Mouse (Mus musculus) limb, embryonic 11.5 days (tissue): ENCODE results near the gene Klf13. TPM values are rescaled to one million over a fixed set of nuclear protein-coding genes. Genes with fewer than 3 reads are reported as not detected.

Experiments
- ATAC-seq: fragments of 200-750 bp; cut with Nextera tagmentation; 2 replicates; pipeline ENCODE4 v1.8.0; 2017; ENCODE audit warnings: low read depth; ENCODE audit not compliant: insufficient number of reproducible peaks, low FRiP score, low TSS enrichment
- DNase-seq: peaks from one replicate; pipeline ENCODE4 v3.0.0-alpha.2; 2015; ENCODE audit warnings: low spot score
- H3K27ac ChIP-seq: fragments of 300-500 bp; sonication (generic); replicated peaks from 2 replicates; pipeline ENCODE4 v1.5.1; 2014; ENCODE audit warnings: low read depth, mild to moderate bottlenecking, low read length
- H3K27me3 ChIP-seq: fragments of 300-500 bp; sonication (generic); 2 replicates; pipeline ENCODE4 v1.6.1; 2014; ENCODE audit warnings: mild to moderate bottlenecking, low read length, mixed read lengths; ENCODE audit not compliant: control insufficient read depth, insufficient read depth
- H3K36me3 ChIP-seq: fragments of 300-500 bp; sonication (generic); 2 replicates; pipeline ENCODE4 v1.6.1; 2014; ENCODE audit warnings: mild to moderate bottlenecking, low read length, moderate library complexity, mixed read lengths; ENCODE audit not compliant: control insufficient read depth, insufficient read depth
- H3K4me1 ChIP-seq: fragments of 300-500 bp; sonication (generic); 2 replicates; pipeline ENCODE4 v1.6.1; 2014; ENCODE audit warnings: low read length, mixed read lengths; ENCODE audit not compliant: control insufficient read depth, insufficient read depth
- H3K4me2 ChIP-seq: fragments of 300-500 bp; sonication (generic); 2 replicates; pipeline ENCODE4 v1.6.1; 2014; ENCODE audit warnings: low read depth, mild to moderate bottlenecking, moderate library complexity; ENCODE audit not compliant: severe bottlenecking
- H3K4me3 ChIP-seq: fragments of 300-500 bp; sonication (generic); 2 replicates; pipeline ENCODE4 v1.5.1; 2014; ENCODE audit warnings: low read depth, low read length
- H3K9ac ChIP-seq: fragments of 300-500 bp; sonication (generic); 2 replicates; pipeline ENCODE4 v1.6.1; 2014; ENCODE audit warnings: mild to moderate bottlenecking, low read length
- H3K9me3 ChIP-seq: fragments of 300-500 bp; sonication (generic); 2 replicates; pipeline ENCODE4 v1.6.1; 2016; ENCODE audit warnings: low read length; ENCODE audit not compliant: control insufficient read depth
- WGBS: fragments of 180-500 bp; shearing (Covaris S2); extraction: QIAGEN DNeasy Blood & Tissue Kit; methylation state at CpG from one replicate; pipeline ENCODE4 v1.1.7; 2014; 5-methylcytosine and 5-hydroxymethylcytosine counted together
- polyA plus RNA-seq: library from polyadenylated mRNA; unstranded; fragments of >200 nt; fragmentation: Nextera tagmentation; extraction: Ambion mirVana; gene quantifications from 2 replicates; pipeline ENCODE4 v1.2.1, GENCODE M21; 2014

Gene Klf13
- polyA plus RNA-seq, 1 experiment from 2014 or later, result 18.8 TPM

- ATAC-seq, result no peak
- 89% methylated on average over 2 of the region's 2 CpGs for WGBS
- Histone ChIP-seq H3K27me3 (no peaks in the 10 kb centered on the region), H3K36me3 (no peaks in the 10 kb centered on the region), H3K9ac (no peak overlapping the region), H3K4me3 (no peak overlapping the region), H3K4me2 (no peak overlapping the region), H3K27ac (no peak overlapping the region), H3K9me3 (no peaks in the 10 kb centered on the region), H3K4me1 (no peaks in the 10 kb centered on the region)
- DNase-seq, result no peak
Observed at GRCm38 (mm10) chr7:63955440-63955839, 16.7 kb upstream of the Klf13 start.

GRCm38 (mm10) chr7:63952077-63952898, 13.6 kb upstream of the Klf13 start:
- H3K27me3 ChIP-seq, result no peaks in the 10 kb centered on the region
- 65% methylated on average over 7 of the region's 7 CpGs for WGBS
- H3K9me3 ChIP-seq, result no peaks in the 10 kb centered on the region
- H3K4me1 ChIP-seq, result no peaks in the 10 kb centered on the region
- no peaks in the 10 kb centered on the region for H3K36me3 ChIP-seq
- no peak overlapping the region for H3K27ac ChIP-seq
- no peak overlapping the region for H3K4me2 ChIP-seq
- no peak overlapping the region for H3K4me3 ChIP-seq
- no peak for ATAC-seq
- no peak overlapping the region for H3K9ac ChIP-seq
- no peak for DNase-seq

GRCm38 (mm10) chr7:63950931-63951607, 12.4 kb upstream of the Klf13 start:
- 69% methylated on average over 10 of the region's 10 CpGs for WGBS
- Histone ChIP-seq H3K9ac (no peak overlapping the region), H3K4me1 (no peaks in the 10 kb centered on the region), H3K4me3 (no peak overlapping the region), H3K4me2 (no peak overlapping the region), H3K9me3 (no peaks in the 10 kb centered on the region), H3K36me3 (no peaks in the 10 kb centered on the region), H3K27me3 (no peaks in the 10 kb centered on the region), H3K27ac (no peak overlapping the region)
- DNase-seq, result no peak
- ATAC-seq, result no peak

- Histone ChIP-seq H3K9ac (no peak overlapping the region), H3K9me3 (no peaks in the 10 kb centered on the region), H3K4me2 (no peak overlapping the region), H3K4me1 (no peaks in the 10 kb centered on the region), H3K36me3 (no peaks in the 10 kb centered on the region), H3K4me3 (no peak overlapping the region), H3K27ac (no peak overlapping the region), H3K27me3 (no peaks in the 10 kb centered on the region)
- WGBS, result 43% methylated on average over 3 of the region's 3 CpGs
- ATAC-seq (no peak), DNase-seq (no peak)
Observed at GRCm38 (mm10) chr7:63949176-63949575, 10.5 kb upstream of the Klf13 start.

- DNase-seq (no peak), ATAC-seq (no peak)
- H3K4me2 ChIP-seq, result no peak overlapping the region
- no peaks in the 10 kb centered on the region for H3K36me3 ChIP-seq
- no peaks in the 10 kb centered on the region for H3K4me1 ChIP-seq
- no peaks in the 10 kb centered on the region for H3K27me3 ChIP-seq
- 67% methylated on average over 11 of the region's 11 CpGs for WGBS
- no peaks in the 10 kb centered on the region for H3K9me3 ChIP-seq
- H3K4me3 ChIP-seq, result no peak overlapping the region
- H3K9ac ChIP-seq, result no peak overlapping the region
- no peak overlapping the region for H3K27ac ChIP-seq
Observed at GRCm38 (mm10) chr7:63947514-63948487, 9.1 kb upstream of the Klf13 start.

GRCm38 (mm10) chr7:63943946-63944345, 5.2 kb upstream of the Klf13 start:
- Histone ChIP-seq H3K4me1 (no peaks in the 10 kb centered on the region), H3K4me3 (no peak overlapping the region), H3K4me2 (no peak overlapping the region), H3K27me3 (no peaks in the 10 kb centered on the region), H3K36me3 (no peaks in the 10 kb centered on the region), H3K9ac (no peak overlapping the region), H3K27ac (no peak overlapping the region), H3K9me3 (no peaks in the 10 kb centered on the region)
- WGBS, result 54% methylated on average over 2 of the region's 2 CpGs
- DNase-seq (no peak), ATAC-seq (no peak)

GRCm38 (mm10) chr7:63941501-63941900, 2.8 kb upstream of the Klf13 start:
- Histone ChIP-seq H3K27me3 (no peaks in the 10 kb centered on the region), H3K4me3 (no peak overlapping the region), H3K4me1 (no peaks in the 10 kb centered on the region), H3K9me3 (no peaks in the 10 kb centered on the region), H3K9ac (no peak overlapping the region), H3K27ac (no peak overlapping the region), H3K36me3 (no peaks in the 10 kb centered on the region), H3K4me2 (no peak overlapping the region)
- ATAC-seq, result no peak
- WGBS, result 82% methylated on average over 4 of the region's 4 CpGs
- no peak for DNase-seq

- Histone ChIP-seq H3K4me3 (no peak overlapping the region), H3K4me2 (no peak overlapping the region), H3K36me3 (no peaks in the 10 kb centered on the region), H3K27ac (no peak overlapping the region), H3K4me1 (no peaks in the 10 kb centered on the region), H3K9ac (no peak overlapping the region), H3K27me3 (no peaks in the 10 kb centered on the region), H3K9me3 (no peaks in the 10 kb centered on the region)
- ATAC-seq (no peak), DNase-seq (no peak)
- 91% methylated on average over 3 of the region's 3 CpGs for WGBS
Observed at GRCm38 (mm10) chr7:63941050-63941449, 2.3 kb upstream of the Klf13 start.
